Mouse (Mus musculus) kidney, adult 18-20 months (tissue): ENCODE measurements around the gene Sigmar1.
A peak's percentile ranks its signal among the peaks of the same experiment; 100 is the strongest.

Experiments used
- DNase-seq: peaks from one replicate; pipeline ENCODE4 v3.0.0; 2021

Gene Sigmar1

GRCm38 (mm10) chr4:41756440-41756839 is 483 bp upstream of the Sigmar1 start:
- peak; percentile 34 for DNase-seq

DNA sequence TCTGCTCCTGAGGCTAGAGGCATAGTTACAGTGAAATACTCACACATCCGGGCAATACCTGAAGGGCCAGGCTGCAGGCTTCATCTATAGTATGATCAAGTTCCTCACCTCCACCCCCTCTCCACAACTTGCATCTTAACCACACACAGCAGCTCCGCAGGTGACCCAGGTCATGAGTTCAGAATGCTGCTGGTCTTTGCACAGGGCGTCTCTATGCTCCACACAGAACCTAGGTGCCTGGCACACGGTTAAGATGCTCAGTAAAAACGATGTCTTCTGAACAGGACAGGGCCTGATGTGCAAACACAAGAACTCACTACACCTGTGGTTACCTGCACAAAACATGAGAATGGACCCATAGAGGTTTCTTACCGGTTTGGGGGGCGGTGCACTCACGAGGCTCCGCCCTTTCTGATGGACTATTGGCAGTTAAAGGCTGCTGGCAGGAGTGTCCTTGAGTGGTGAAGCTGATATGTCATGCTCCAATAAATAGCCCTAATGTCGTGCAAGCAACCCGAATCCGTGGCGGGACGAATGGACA is 1.1 kb downstream of the Sigmar1 start, which contains the start of gene Galt:
Gene Galt (plus strand): TSS at position 432 of the 541 bp plus-strand sequence.
- DNase-seq = no peak

- no peak for DNase-seq
Measured at GRCm38 (mm10) chr4:41745021-41745420, 10.9 kb downstream of the Sigmar1 start.

GRCm38 (mm10) chr4:41744131-41744530 is 11.8 kb downstream of the Sigmar1 start:
- no peak for DNase-seq

- DNase-seq = peak; percentile 95
Measured at GRCm38 (mm10) chr4:41741158-41741560, 14.8 kb downstream of the Sigmar1 start.

GRCm38 (mm10) chr4:41740380-41741157 is 15.4 kb downstream of the Sigmar1 start:
- no peak for DNase-seq

DNA sequence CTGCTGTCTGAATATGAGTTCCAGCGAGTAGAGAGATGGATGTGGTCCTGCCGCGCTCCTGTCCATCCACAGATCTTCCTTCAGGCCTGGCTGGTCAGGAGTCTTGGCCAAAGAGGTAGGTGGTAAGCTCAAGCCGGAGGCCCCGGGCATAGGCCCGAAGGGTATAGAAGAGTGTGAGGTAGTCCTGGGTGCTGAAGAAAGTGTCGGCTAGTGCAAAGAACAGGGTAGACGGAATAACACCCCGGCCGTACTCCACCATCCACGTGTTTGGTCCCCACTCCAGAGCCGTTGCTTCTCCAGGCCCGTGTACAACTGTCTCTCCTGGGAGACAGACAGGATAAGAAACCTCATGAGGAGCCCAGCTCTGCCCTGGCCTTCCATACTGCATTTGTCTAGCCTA is 16.7 kb downstream of the Sigmar1 start:
- no peak for DNase-seq

GRCm38 (mm10) chr4:41738256-41738603 is 17.7 kb downstream of the Sigmar1 start:
- DNase-seq = no peak

DNA sequence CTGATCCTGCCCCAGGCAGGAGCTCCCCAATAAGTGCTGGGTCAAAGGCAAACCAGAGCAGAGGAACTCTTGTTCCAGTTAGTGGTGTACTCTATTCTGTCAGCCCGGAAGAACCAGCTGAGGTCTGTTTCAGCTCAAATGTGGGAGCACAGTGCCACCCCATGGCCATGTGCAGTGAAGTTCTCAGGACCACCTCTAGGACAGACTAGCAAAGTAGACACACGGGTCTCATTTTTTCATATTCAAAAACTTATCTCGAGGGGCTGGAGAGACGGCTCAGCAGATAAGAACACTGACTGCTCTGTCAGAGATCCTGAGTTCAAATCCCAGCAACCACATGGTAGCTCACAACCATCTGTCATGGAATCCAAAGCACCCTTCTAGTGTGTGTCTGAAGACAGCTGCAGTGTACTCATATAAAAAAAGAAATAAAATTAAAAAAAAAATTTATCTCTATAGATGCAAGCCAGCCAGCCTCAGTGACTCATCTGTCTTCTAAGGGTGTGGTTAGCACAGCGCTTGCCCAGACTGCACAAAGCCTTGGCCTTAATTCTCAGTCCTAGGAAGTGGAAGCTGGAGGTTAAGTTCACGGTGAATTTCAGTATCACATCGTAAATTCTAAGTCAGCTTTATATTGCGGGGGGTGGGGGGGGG is 18.2 kb downstream of the Sigmar1 start:
- DNase-seq = peak; percentile 80

- DNase-seq = no peak
Measured at GRCm38 (mm10) chr4:41731052-41731765, 24.7 kb downstream of the Sigmar1 start, which contains the start of gene Arid3c. TSS of gene Arid3c (minus strand) at chr4:41731142.

- DNase-seq = no peak
Measured at GRCm38 (mm10) chr4:41726826-41727621, 28.9 kb downstream of the Sigmar1 start.

GRCm38 (mm10) chr4:41722918-41723351 is 33.0 kb downstream of the Sigmar1 start, which contains the start of gene Dctn3:
TSS of gene Dctn3 (minus strand) at chr4:41723170.
- peak; percentile 90 for DNase-seq

DNA sequence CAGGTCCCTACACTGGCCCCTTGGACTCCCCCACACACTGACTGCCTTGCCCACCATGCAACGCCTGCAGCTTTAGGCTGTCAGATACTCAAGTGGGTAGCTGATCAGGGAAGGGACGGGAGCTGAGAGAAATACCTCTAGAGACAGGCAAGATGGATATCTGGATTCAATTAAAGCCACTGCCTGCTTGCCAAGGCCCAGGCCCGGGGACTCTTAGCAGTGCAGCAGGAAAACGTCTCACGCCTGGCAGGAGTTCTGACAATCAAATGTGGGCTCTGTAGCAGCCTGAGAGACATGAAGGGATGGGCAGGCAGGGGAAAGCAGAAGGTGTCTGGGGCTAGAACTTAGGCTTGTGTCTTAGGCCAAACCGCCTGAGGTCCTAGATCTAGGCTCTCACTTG is 39.1 kb downstream of the Sigmar1 start:
- no peak for DNase-seq

DNA sequence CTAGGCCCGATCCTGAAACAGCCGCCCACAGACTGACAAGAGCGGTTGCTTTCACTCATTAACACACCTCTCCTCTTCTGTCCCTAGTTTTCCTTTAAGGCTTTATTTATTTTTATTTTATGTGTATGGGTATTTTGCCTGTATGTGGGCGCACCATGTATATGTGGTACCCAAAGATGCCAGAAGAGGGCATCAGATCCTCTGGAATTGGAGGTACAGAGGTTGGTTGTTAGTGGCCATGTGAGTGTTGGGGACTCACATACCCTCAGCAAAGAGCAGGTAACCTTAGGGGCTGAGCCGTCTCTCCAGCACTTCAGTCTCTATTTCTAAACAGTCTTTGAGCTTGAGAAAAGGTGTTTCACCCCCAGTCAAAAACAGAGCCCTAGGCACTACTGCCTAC is 40.4 kb downstream of the Sigmar1 start:
- DNase-seq = peak; percentile 57

DNA sequence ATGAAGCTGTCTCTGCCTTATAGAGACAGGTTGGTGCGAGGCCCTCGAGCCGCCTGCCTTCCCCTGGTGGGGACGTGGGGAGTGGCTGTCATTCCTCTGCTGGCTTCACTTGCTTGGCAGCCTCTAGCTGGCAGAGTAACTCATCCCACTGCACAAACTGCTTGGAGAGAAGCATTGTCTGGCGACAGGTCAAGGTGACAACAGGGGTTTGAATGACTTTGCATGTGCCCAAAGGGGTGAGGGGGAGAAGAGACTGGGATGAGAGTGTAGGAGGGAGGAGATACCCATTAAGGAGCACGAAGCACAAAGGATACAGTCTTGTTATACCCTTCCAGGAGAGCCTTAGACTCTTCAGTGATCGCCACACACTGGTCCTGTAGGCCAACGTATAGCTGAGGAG is 40.9 kb downstream of the Sigmar1 start:
- no peak for DNase-seq

DNA sequence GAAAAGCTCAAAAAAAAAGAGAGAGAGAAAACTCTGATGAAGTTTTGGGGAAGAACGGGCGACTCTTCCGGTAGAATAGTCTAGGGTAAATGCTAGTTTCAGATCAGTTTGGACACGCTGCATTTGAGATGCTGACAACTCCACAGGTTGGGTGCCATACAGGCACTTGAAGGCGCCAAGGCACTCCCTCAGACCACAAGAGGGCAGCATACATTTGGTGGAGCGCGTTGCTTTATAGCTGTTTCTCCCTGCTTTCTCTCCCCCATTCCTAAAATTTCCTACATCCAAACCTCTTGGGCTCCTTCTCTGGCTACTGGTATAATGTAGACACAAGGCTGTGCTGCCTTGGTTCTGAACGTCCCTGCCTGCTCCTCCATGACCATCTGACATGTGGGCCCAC is 41.7 kb downstream of the Sigmar1 start:
- peak; percentile 69 for DNase-seq

DNA sequence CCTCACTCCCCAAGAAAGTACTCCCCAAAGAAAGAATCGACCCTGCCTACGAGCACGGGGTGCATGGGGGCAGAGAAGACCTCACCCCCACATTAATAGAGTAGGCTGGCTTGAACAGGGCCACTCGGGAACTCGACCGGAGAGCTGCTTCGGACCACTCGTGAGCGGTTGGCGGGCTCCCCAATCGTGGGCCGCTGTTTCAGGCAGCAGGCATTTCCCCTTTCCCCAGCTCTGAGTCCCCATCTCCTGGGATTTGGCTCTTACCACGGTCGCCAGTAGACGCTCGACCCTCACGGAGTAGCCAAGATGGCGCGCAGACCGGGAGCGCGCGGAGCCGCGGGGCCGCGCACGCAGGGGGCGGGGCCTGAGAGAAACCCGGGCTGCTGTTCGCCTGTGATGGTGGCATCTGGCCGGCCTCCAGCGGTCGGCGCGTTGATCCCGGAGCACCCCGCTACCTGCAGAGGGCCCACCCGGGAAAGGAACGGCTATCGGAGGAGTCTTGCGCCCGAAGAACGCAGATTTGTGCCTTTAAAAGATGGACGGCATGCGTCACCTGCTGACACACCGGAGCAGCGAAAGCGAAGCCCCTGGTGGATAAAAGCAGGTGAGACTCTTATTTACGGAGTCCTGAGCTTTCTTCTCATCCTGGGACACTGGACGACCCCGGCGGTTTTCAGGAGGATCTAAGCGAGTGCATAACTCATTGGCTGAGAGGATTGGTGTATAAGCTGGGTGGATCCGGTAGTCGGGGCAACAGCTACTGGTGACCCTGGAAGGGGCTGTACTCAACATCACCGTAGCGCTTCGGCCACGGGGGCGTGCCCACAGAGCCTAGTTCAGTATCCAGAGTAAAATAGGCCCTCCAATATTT is 42.5 kb downstream of the Sigmar1 start, which contains the start of gene Rpp25l:
Gene Rpp25l (minus strand): TSS at position 338 of the 871 bp plus-strand sequence.
- peak; percentile 92 for DNase-seq

DNA sequence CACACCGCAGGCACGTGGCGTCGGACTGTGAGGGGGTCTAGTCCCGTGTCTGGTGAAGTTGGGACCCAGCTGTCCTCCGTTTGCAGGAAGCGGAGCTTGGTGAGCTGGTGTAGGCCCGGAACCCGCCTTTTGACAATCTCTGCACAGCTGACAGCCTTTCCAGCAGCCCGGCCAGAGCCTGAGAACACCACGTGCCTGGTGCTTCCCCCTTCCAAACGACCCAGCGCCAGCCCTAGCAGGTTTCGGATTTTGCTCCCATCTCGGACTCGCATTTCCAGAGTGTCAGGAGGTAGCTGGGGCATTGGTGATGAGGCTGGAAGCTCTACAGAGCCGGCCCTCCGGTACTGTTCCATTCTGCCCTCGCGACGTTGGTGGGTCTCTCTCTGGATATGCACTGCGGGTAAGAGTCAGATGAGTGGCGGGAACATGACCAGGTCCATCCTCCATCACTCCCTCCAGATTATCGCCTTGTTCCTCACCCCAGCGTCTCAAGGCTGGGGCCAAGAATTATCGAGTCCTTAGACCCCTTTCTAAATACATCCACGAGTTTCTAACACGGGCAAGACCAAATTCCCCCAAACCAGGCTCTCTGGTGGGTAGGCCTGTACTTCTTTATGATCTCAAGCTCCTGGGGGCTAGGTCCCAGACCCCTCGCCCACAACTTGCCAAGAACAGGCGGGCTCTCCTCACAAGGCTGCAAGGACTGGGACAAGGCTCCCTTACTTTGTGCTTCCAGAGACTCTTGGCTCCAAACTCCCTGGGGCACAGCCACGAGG is 43.3 kb downstream of the Sigmar1 start:
- peak; percentile 25 for DNase-seq

DNA sequence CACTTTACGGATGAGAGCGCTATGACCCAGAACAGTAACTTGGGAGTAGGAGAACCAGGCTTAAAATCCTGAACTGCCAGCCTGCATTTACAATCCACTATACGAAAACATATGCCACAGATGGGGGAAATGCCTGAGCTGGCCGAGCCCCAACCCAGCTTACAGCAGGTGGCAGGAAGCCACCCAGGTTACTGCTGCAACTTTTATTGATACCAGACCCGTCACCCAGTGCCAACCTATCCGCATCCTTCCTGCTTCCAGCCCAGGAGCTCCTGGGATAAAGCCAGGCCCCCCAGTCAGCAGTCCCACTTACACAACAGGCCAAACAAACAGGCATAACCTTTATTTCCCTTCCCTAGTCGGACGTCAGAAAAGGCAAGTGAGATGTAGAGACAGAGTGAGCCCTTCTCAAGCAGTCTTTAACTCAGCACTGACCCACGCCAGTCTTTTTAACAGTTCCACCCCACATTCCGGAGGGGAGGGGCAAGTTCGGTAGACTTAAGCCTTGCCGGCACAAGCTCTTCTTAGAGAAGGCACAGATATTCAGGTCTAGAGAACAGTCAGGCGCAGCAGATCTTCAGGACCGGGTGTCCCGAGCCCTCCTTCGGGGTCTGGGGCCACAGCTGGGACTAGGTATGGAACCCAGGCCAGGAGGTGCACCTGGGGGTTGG is 44.1 kb downstream of the Sigmar1 start:
- no peak for DNase-seq

- DNase-seq = no peak
Measured at GRCm38 (mm10) chr4:41710229-41710628, 45.7 kb downstream of the Sigmar1 start.
